ENCODE assay signal across 16 mouse cellular contexts in genomic region chr13:111634163-111635160, GRCm38 (mm10). TPM values are rescaled to one million over a fixed set of nuclear protein-coding genes. Genes with fewer than 3 reads are reported as not detected.
A peak's percentile ranks its signal among the peaks of the same experiment; 100 is the strongest.
DNase-seq lines count a peak whose midpoint lies in the region; ATAC-seq and TF ChIP-seq lines count a peak whose summit lies in the region.
"Had no signal": no experiment of that assay in that cellular context is flagged by ENCODE, and none has a peak within 500 bp of the region (broad histone marks: within the 10 kb centered on the region; RNA-seq: fewer than 3 reads in every experiment).

No protein-coding gene starts in this region.

- TF ChIP-seq EP300 in liver, postnatal 0 days (IDR thresholded peaks at IDR 0.05; ENCODE audit: low read depth) = no peak

- no peaks in the 10 kb centered on the region for H3K27me3 ChIP-seq in forebrain, embryonic 11.5 days (ENCODE audit: control insufficient read depth, insufficient read depth, low read length)
- no peaks in the 10 kb centered on the region for H3K27me3 ChIP-seq in forebrain, postnatal 0 days (ENCODE audit: insufficient read depth, low read length)
- H3K27me3 ChIP-seq in erythroblast, embryonic 14.5 days (ENCODE audit: control insufficient read depth) = no peaks in the 10 kb centered on the region
- no peaks in the 10 kb centered on the region for H3K27me3 ChIP-seq in liver, postnatal 0 days (ENCODE audit: insufficient read depth, low read length)
- no peaks in the 10 kb centered on the region for H3K27me3 ChIP-seq in heart, embryonic 11.5 days (ENCODE audit: control insufficient read depth, insufficient read depth, low read length)
- H3K27me3 ChIP-seq: embryonic facial prominence, embryonic 12.5 days had no signal

- no peaks in the 10 kb centered on the region for H3K36me3 ChIP-seq in forebrain, embryonic 11.5 days (ENCODE audit: control insufficient read depth, insufficient read depth, low read length)
- no peaks in the 10 kb centered on the region for H3K36me3 ChIP-seq in forebrain, postnatal 0 days (ENCODE audit: insufficient read depth)
- H3K36me3 ChIP-seq in erythroblast, embryonic 14.5 days (ENCODE audit: control insufficient read depth) = no peaks in the 10 kb centered on the region
- H3K36me3 ChIP-seq in liver, postnatal 0 days (replicated peaks; ENCODE audit: insufficient read depth, low read length) = no peaks in the 10 kb centered on the region
- no peaks in the 10 kb centered on the region for H3K36me3 ChIP-seq in heart, embryonic 11.5 days (ENCODE audit: control insufficient read depth, insufficient read depth, low read length)
- H3K36me3 ChIP-seq: embryonic facial prominence, embryonic 12.5 days; hindbrain, embryonic 10.5 days had no signal

- WGBS in forebrain, embryonic 11.5 days = 87% methylated on average over 16 of the region's 16 CpGs
- 84% methylated on average over 14 of the region's 16 CpGs for whole genome bisulfite sequencing in forebrain, postnatal 0 days
- 31% methylated on average over 15 of the region's 16 CpGs for WGBS in liver, postnatal 0 days (ENCODE audit: insufficient replicate concordance)
- 74% methylated on average over 16 of the region's 16 CpGs for WGBS in heart, embryonic 11.5 days (ENCODE audit: insufficient replicate concordance)

- H3K4me3 ChIP-seq in forebrain, embryonic 11.5 days (ENCODE audit: low read depth, low read length) = no peak overlapping the region
- H3K4me3 ChIP-seq in forebrain, postnatal 0 days (ENCODE audit: low read depth, low read length) = no peak overlapping the region
- H3K4me3 ChIP-seq in erythroblast, embryonic 14.5 days (replicated peaks) = peak overlapping the region; percentile 17
- H3K4me3 ChIP-seq in liver, postnatal 0 days (ENCODE audit: low read depth, low read length) = no peak overlapping the region
- H3K4me3 ChIP-seq in heart, embryonic 11.5 days (ENCODE audit: low read depth, low read length) = no peak overlapping the region
- H3K4me3 ChIP-seq: embryonic facial prominence, embryonic 12.5 days; hindbrain, embryonic 10.5 days had no signal

- no peak overlapping the region for H3K4me2 ChIP-seq in forebrain, embryonic 11.5 days (ENCODE audit: low read depth, low read length, severe bottlenecking)
- H3K4me2 ChIP-seq in forebrain, postnatal 0 days (ENCODE audit: low read depth) = no peak overlapping the region
- H3K4me2 ChIP-seq in liver, postnatal 0 days (ENCODE audit: low read depth, low read length) = peak overlapping the region; percentile 54
- no peak overlapping the region for H3K4me2 ChIP-seq in heart, embryonic 11.5 days
- H3K4me2 ChIP-seq: embryonic facial prominence, embryonic 12.5 days had no signal

- H3K27ac ChIP-seq in forebrain, embryonic 11.5 days (ENCODE audit: low read depth, low read length) = no peak overlapping the region
- H3K27ac ChIP-seq in forebrain, postnatal 0 days (ENCODE audit: low read depth, low read length) = no peak overlapping the region
- H3K27ac ChIP-seq in liver, postnatal 0 days (ENCODE audit: low read depth) = peak overlapping the region; percentile 34; the same call in 1 of the 2 replicates
- H3K27ac ChIP-seq in heart, embryonic 11.5 days (ENCODE audit: low read depth, low read length) = no peak overlapping the region
- H3K27ac ChIP-seq: embryonic facial prominence, embryonic 12.5 days; hindbrain, embryonic 10.5 days had no signal

- H3K9me3 ChIP-seq in forebrain, embryonic 11.5 days (ENCODE audit: control insufficient read depth, low read length) = no peaks in the 10 kb centered on the region
- no peaks in the 10 kb centered on the region for H3K9me3 ChIP-seq in forebrain, postnatal 0 days (ENCODE audit: low read length)
- peaks cover 3% of the 10 kb centered on the region; the same call in 1 of the 2 replicates for H3K9me3 ChIP-seq in erythroblast, embryonic 14.5 days (ENCODE audit: control insufficient read depth, low read length)
- 0 out of 2 replicates have a peak, but pooled peaks cover 5% of the 10 kb centered on the region for H3K9me3 ChIP-seq in liver, postnatal 0 days (ENCODE audit: low read length)
- peaks cover 3% of the 10 kb centered on the region; the same call in 1 of the 2 replicates for H3K9me3 ChIP-seq in heart, embryonic 11.5 days (replicated peaks; ENCODE audit: control insufficient read depth, low read length)

- no peak for ATAC-seq in forebrain, embryonic 11.5 days (replicated peaks; ENCODE audit: low FRiP score)
- no peak for ATAC-seq in forebrain, postnatal 0 days
- peak; percentile 27 for ATAC-seq in liver, postnatal 0 days
- ATAC-seq in heart, embryonic 11.5 days (replicated peaks; ENCODE audit: insufficient number of reproducible peaks, low FRiP score, low TSS enrichment) = no peak

- no peak for TF ChIP-seq CTCF in forebrain, postnatal 0 days (IDR thresholded peaks at IDR 0.05; ENCODE audit: low read depth)
- TF ChIP-seq CTCF in liver, postnatal 0 days (IDR thresholded peaks at IDR 0.05; ENCODE audit: low read depth) = no peak

- H3K4me1 ChIP-seq in forebrain, embryonic 11.5 days (replicated peaks; ENCODE audit: control insufficient read depth, insufficient read depth, low read length) = no peaks in the 10 kb centered on the region
- no peaks in the 10 kb centered on the region for H3K4me1 ChIP-seq in forebrain, postnatal 0 days (ENCODE audit: insufficient read depth)
- H3K4me1 ChIP-seq in erythroblast, embryonic 14.5 days (ENCODE audit: control insufficient read depth) = peaks cover 18% of the 10 kb centered on the region
- peaks cover 9% of the 10 kb centered on the region for H3K4me1 ChIP-seq in liver, postnatal 0 days (ENCODE audit: insufficient read depth)
- H3K4me1 ChIP-seq in heart, embryonic 11.5 days (ENCODE audit: control insufficient read depth, insufficient read depth, low read length) = no peaks in the 10 kb centered on the region
- H3K4me1 ChIP-seq: embryonic facial prominence, embryonic 12.5 days; hindbrain, embryonic 10.5 days had no signal

- DNase-seq in forebrain, embryonic 11.5 days (ENCODE audit: low spot score) = peak; percentile 35
- no peak for DNase-seq in forebrain, postnatal 0 days
- peak; percentile 59 for DNase-seq in liver, postnatal 0 days
- peak; percentile 76 for DNase-seq in thymus, postnatal 0 days (ENCODE audit: low spot score)
- DNase-seq in adipocyte (ENCODE audit: low spot score) = no peak
- DNase-seq in layer of hippocampus, postnatal 25 days (ENCODE audit: extremely low spot score in 1 of 2, low spot score in 1 of 2) = no peak
- DNase-seq: adrenal gland, postnatal 25 days; cerebellum, adult 11-12 months; heart, adult 11 months; midbrain, embryonic 14.5 days had no signal

- no peak overlapping the region for H3K9ac ChIP-seq in forebrain, embryonic 11.5 days (ENCODE audit: low read length)
- no peak overlapping the region for H3K9ac ChIP-seq in forebrain, postnatal 0 days
- no peak overlapping the region for H3K9ac ChIP-seq in liver, postnatal 0 days (replicated peaks)
- H3K9ac ChIP-seq in heart, embryonic 11.5 days (ENCODE audit: low read depth, low read length) = no peak overlapping the region
- H3K9ac ChIP-seq: embryonic facial prominence, embryonic 12.5 days had no signal

RNA-seq across cellular contexts. Expression of gene Gm10198, which starts 41.9 kb away (rescaled TPM):
- polyA plus RNA-seq in forebrain, embryonic 11.5 days (2014; fragmentation: Nextera tagmentation; extraction: Ambion mirVana) = not detected in 2 replicates
- total RNA-seq in forebrain, postnatal 0 days (2014; rRNA removed) = not detected in 2 replicates
- not detected in 2 replicates for polyA plus RNA-seq in forebrain, postnatal 0 days (2015; fragmentation: Nextera tagmentation; extraction: Ambion mirVana)
- not detected in 2 replicates for polyA plus RNA-seq in erythroblast, embryonic 14.5 days (2012)
- polyA plus RNA-seq in liver, postnatal 0 days (2015; fragmentation: Nextera tagmentation; extraction: Ambion mirVana) = not detected in 2 replicates
- not detected in 2 replicates for polyA plus RNA-seq in thymus, postnatal 0 days (2015; fragmentation: Nextera tagmentation; extraction: Ambion mirVana)
- not detected in 2 replicates for polyA plus RNA-seq in heart, embryonic 11.5 days (2014; fragmentation: Nextera tagmentation; extraction: Ambion mirVana)
- not detected for total RNA-seq in layer of hippocampus, postnatal 25 days (2021)
- total RNA-seq: adrenal gland, postnatal 25 days; liver, adult 2 months had no signal
- polyA plus RNA-seq: embryonic facial prominence, embryonic 12.5 days; hindbrain, embryonic 10.5 days; kidney, embryonic 16.5 days; liver, adult 2 months; midbrain, embryonic 14.5 days had no signal

RNA-seq across cellular contexts. Expression of gene Mier3, which starts 46.3 kb away (rescaled TPM):
- polyA plus RNA-seq in forebrain, embryonic 11.5 days (2014; fragmentation: Nextera tagmentation; extraction: Ambion mirVana) = 22.8 and 25.3 TPM in 2 replicates
- total RNA-seq in forebrain, postnatal 0 days (2014; rRNA removed) = 26.9 and 41.3 TPM in 2 replicates
- polyA plus RNA-seq in forebrain, postnatal 0 days (2015; fragmentation: Nextera tagmentation; extraction: Ambion mirVana) = 11.0 and 15.0 TPM in 2 replicates
- 0.22 and 0.37 TPM in 2 replicates for polyA plus RNA-seq in erythroblast, embryonic 14.5 days (2012)
- 7.3 and 8.0 TPM in 2 replicates for polyA plus RNA-seq in liver, postnatal 0 days (2015; fragmentation: Nextera tagmentation; extraction: Ambion mirVana)
- 14.2 and 15.2 TPM in 2 replicates for polyA plus RNA-seq in thymus, postnatal 0 days (2015; fragmentation: Nextera tagmentation; extraction: Ambion mirVana)
- polyA plus RNA-seq in heart, embryonic 11.5 days (2014; fragmentation: Nextera tagmentation; extraction: Ambion mirVana) = 16.3 and 16.8 TPM in 2 replicates
- 10 to 100 TPM; 24.0 to 30.4 TPM for total RNA-seq in layer of hippocampus, postnatal 25 days (2021)

Comparison
In these comparisons a context has a peak if more than half of its experiments do, and no peak if none do; other contexts are left out.
1. DNase-seq: peak in forebrain, embryonic 11.5 days (single experiment), liver, postnatal 0 days (single experiment) and thymus, postnatal 0 days (single experiment); none in forebrain, postnatal 0 days (single experiment), adipocyte (single experiment) and layer of hippocampus, postnatal 25 days (0 of 2).